Mouse (Mus musculus) limb, embryonic 14.5 days (tissue): ENCODE measurements around the gene Sema3f. TPM values are rescaled to one million over a fixed set of nuclear protein-coding genes. Genes with fewer than 3 reads are reported as not detected.

Experiments
- ATAC-seq: fragments of 200-750 bp; cut with Nextera tagmentation; 2 replicates; pipeline ENCODE4 v1.8.0; 2017; ENCODE audit warnings: low read depth, moderate number of reproducible peaks, moderate TSS enrichment; ENCODE audit not compliant: low FRiP score
- DNase-seq: peaks from one replicate; pipeline ENCODE4 v3.0.0-alpha.2; 2015; ENCODE audit warnings: low spot score
- H3K27ac ChIP-seq: fragments of 300-500 bp; sonication (generic); replicated peaks from 2 replicates; pipeline ENCODE4 v1.5.1; 2014; ENCODE audit warnings: low read depth, mild to moderate bottlenecking, low read length, moderate library complexity, mixed read lengths
- H3K27me3 ChIP-seq: fragments of 300-500 bp; sonication (generic); 2 replicates; pipeline ENCODE4 v1.6.1; 2014; ENCODE audit warnings: low read length, mixed read lengths; ENCODE audit not compliant: control insufficient read depth, insufficient read depth
- H3K36me3 ChIP-seq: fragments of 300-500 bp; sonication (generic); 2 replicates; pipeline ENCODE4 v1.6.1; 2014; ENCODE audit warnings: mild to moderate bottlenecking, low read length, moderate library complexity, mixed read lengths; ENCODE audit not compliant: control insufficient read depth, insufficient read depth
- H3K4me1 ChIP-seq: fragments of 300-500 bp; sonication (generic); 2 replicates; pipeline ENCODE4 v1.6.1; 2014; ENCODE audit warnings: antibody characterized with exemption, low read length, mixed read lengths; ENCODE audit not compliant: control insufficient read depth, insufficient read depth
- H3K4me2 ChIP-seq: fragments of 300-500 bp; sonication (generic); replicated peaks from 2 replicates; pipeline ENCODE4 v1.6.1; 2014; ENCODE audit warnings: low read depth, mild to moderate bottlenecking, low read length, moderate library complexity; ENCODE audit not compliant: severe bottlenecking
- H3K4me3 ChIP-seq: fragments of 300-500 bp; sonication (generic); replicated peaks from 2 replicates; pipeline ENCODE4 v1.5.1; 2014; ENCODE audit warnings: low read length
- H3K9ac ChIP-seq: fragments of 300-500 bp; sonication (generic); 2 replicates; pipeline ENCODE4 v1.6.1; 2014; ENCODE audit warnings: mild to moderate bottlenecking, low read depth, low read length, moderate library complexity; ENCODE audit not compliant: severe bottlenecking
- H3K9me3 ChIP-seq: fragments of 300-500 bp; sonication (generic); 2 replicates; pipeline ENCODE4 v1.6.1; 2016; ENCODE audit warnings: low read length; ENCODE audit not compliant: control insufficient read depth
- POLR2A ChIP-seq: fragments of 200-500 bp; IDR thresholded peaks from 2 replicates; pipeline ENCODE4 v1.8.0; 2012; ENCODE audit warnings: inconsistent platforms, mild to moderate bottlenecking, moderate library complexity, borderline replicate concordance; ENCODE audit not compliant: insufficient read depth, insufficient read length; ENCODE audit errors: extremely low read depth
- WGBS: fragments of 180-500 bp; shearing (Covaris S2); extraction: QIAGEN DNeasy Blood & Tissue Kit; methylation state at CpG from one replicate; pipeline ENCODE4 v1.1.7; 2014; 5-methylcytosine and 5-hydroxymethylcytosine counted together
- polyA plus RNA-seq, 2 experiments: library from polyadenylated mRNA; depleted of rRNA in 1 of 2; stranded (reverse) in 1 of 2; unstranded in 1 of 2; fragments of >200 nt; fragmentation: Nextera tagmentation in 1 of 2; extraction: Ambion mirVana in 1 of 2; gene quantifications; 2 replicates each; pipeline versions ENCODE4 v1.2.1 to v1.2.3; 2012 to 2014

The Sema3f gene
- polyA plus RNA-seq, 2 experiments, result 48.8 to 228 TPM

DNA sequence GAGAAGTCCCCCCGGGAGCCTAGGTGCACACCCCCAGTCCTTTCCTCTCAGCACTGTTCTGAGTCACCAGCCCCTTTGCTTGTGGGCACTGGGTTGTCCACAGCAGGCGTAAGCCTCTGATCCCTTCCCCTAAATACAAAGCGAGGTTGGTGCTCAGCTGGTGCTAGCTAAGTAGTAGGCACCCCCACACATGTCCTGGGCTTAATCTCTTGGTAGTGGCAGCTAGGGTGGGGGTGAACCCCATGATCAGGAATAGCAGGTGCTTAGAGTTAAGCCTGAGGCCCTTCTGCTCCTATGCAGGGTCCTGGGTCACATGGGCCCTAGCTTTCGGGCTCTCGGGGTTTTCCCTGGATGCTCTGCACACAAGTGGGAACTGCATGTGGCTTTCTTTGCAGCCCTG lies 53.1 kb downstream of the Sema3f start:
- Histone ChIP-seq H3K27ac (no peak overlapping the region), H3K27me3 (no peaks in the 10 kb centered on the region), H3K9me3 (no peaks in the 10 kb centered on the region), H3K9ac (no peak overlapping the region), H3K4me1 (0 out of 2 replicates have a peak, but pooled peaks cover under 1% of the 10 kb centered on the region), H3K4me2 (no peak overlapping the region), H3K4me3 (no peak overlapping the region), H3K36me3 (no peaks in the 10 kb centered on the region)
- WGBS, result 86% methylated on average over 5 of the region's 5 CpGs
- no peak for DNase-seq
- ATAC-seq, result no peak
- TF ChIP-seq POLR2A, result no peak

DNA sequence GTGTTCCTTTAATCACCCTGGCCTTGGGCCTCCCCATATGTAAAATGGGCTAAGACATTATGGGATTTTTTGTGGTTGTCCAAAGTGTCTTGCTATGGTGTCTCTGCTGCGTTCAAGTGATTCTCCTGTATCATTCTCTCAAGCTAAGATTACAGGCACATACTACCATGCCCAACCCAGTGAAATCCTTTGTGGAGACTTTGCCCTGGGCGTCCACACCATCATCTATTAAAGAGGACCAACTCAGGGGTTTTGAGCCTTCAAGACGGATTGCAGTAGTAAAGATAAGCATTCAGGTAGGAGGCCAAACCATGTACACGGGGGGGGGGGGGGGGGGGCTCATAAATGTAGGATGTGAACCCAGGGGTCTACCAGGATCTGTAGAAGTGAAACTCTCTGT lies 55.7 kb downstream of the Sema3f start:
- Histone ChIP-seq H3K27ac (no peak overlapping the region), H3K36me3 (no peaks in the 10 kb centered on the region), H3K4me3 (no peak overlapping the region), H3K9me3 (no peaks in the 10 kb centered on the region), H3K27me3 (no peaks in the 10 kb centered on the region), H3K4me1 (peaks cover 26% of the 10 kb centered on the region), H3K9ac (no peak overlapping the region), H3K4me2 (no peak overlapping the region)
- TF ChIP-seq POLR2A, result no peak
- no peak for ATAC-seq
- DNase-seq, result no peak
- WGBS, result 83% methylated on average over 4 of the region's 4 CpGs

DNA sequence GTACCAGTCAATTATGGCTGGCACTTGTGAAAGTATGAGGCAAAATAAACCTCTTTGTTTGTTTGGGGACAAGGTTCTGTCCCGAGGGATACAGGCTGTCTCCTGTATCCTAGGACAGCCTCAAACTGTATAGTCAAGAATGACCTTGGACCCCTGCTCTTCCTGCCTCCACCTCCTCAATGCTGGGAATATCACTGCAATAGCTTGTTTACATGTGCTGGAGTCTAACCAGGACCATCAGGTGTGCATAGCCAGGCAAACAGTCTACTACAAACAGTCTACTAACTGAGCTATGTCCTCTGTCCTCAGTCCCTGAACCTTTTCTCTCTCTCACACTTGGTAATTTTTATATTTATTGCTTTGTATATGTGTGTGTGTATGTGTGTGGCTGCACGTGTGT lies 56.8 kb downstream of the Sema3f start:
- H3K27me3 ChIP-seq, result no peaks in the 10 kb centered on the region
- DNase-seq (no peak), ATAC-seq (no peak)
- no peak overlapping the region for H3K27ac ChIP-seq
- no peak overlapping the region for H3K4me3 ChIP-seq
- no peaks in the 10 kb centered on the region for H3K9me3 ChIP-seq
- no peak for TF ChIP-seq POLR2A
- H3K36me3 ChIP-seq, result no peaks in the 10 kb centered on the region
- WGBS, result 75% methylated on average over 2 of the region's 2 CpGs
- H3K4me2 ChIP-seq, result no peak overlapping the region
- H3K4me1 ChIP-seq, result peaks cover 26% of the 10 kb centered on the region
- no peak overlapping the region for H3K9ac ChIP-seq

DNA sequence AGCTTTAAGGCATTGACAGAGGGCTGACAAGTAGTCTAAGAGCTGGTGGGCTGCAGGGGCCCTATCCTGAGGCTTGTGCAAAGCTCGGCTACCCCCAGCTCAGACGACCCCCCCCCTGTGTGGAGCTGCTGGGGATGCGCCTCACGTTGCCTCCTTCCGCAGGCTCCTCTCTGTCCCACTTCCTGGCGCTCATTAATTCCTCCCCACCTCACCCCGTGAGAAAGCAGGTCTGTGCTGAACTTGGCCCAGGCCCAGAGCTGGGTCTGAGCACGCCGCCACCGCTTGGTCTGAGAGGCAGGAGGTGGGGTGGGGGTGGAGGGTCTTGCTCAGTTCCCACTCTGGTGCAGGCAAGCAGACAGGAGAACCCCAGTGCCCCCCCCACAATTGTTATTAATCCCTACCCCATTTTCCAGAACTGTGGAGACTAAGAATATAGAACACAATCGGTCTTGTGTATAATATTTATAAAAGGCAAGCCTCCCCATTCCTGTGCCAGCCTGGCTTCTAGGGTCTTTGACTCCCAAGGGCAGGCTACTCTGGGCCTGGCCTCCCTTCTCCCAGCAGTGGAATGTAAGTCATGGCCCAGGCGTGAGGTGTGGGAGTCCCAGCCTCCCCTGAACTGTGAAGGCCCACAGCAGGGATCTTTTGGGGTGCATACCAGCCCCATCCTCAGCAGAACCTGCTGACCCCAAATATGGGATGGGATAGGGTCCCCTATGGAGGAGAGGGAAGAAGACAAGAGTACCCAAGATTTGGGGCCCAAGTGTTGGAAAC lies 59.4 kb downstream of the Sema3f start:
- Histone ChIP-seq H3K27me3 (no peaks in the 10 kb centered on the region), H3K36me3 (no peaks in the 10 kb centered on the region), H3K9ac (peak overlapping the region; percentile 21; the same call in 1 of the 2 replicates), H3K27ac (peak overlapping the region; percentile 55), H3K9me3 (no peaks in the 10 kb centered on the region), H3K4me3 (no peak overlapping the region), H3K4me2 (no peak overlapping the region), H3K4me1 (peaks cover 26% of the 10 kb centered on the region)
- ATAC-seq, result peak; percentile 48; the same call in 1 of the 2 replicates
- TF ChIP-seq POLR2A, result no peak
- DNase-seq, result no peak
- 26% methylated on average over 12 of the region's 12 CpGs for WGBS

DNA sequence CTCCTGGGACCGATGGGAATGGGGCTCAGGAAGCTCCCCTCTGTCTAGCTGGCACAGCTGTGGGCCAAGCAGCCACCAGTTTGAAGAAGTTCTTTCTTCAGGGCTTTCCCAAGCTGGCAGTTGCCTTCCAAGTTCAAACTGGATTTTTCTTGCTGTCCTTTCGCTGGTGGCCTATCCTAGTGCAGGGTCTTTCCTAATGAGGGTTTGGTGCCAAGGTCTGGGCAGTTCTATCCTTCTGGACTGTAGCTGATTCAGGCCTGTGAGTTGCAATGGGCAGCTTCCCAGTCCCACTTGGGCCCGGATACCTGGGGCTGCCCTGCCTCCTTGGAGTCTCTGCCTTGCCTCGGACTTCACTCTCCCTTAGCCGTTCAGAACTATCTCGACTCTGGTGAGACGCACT lies 60.0 kb downstream of the Sema3f start:
- H3K4me3 ChIP-seq, result no peak overlapping the region
- H3K36me3 ChIP-seq, result no peaks in the 10 kb centered on the region
- no peak overlapping the region for H3K4me2 ChIP-seq
- no peak for TF ChIP-seq POLR2A
- ATAC-seq, result no peak
- no peaks in the 10 kb centered on the region for H3K27me3 ChIP-seq
- H3K9ac ChIP-seq, result peak overlapping the region; percentile 21; the same call in 1 of the 2 replicates
- H3K27ac ChIP-seq, result peak overlapping the region; percentile 55; the same call in 1 of the 2 replicates
- 54% methylated on average over 7 of the region's 7 CpGs for WGBS
- H3K9me3 ChIP-seq, result no peaks in the 10 kb centered on the region
- H3K4me1 ChIP-seq, result peaks cover 26% of the 10 kb centered on the region
- DNase-seq, result no peak
